Mouse (Mus musculus): ENCODE results near the gene Slc9a3r1. TPM values are rescaled to one million over a fixed set of nuclear protein-coding genes. Genes with fewer than 3 reads are reported as not detected.

Slc9a3r1 gene
- polyA plus RNA-seq, 1 experiment from 2014 or later, result 28.3 TPM

- no peaks in the 10 kb centered on the region for H3K36me3 ChIP-seq
- H3K27me3 ChIP-seq, result peaks cover 76% of the 10 kb centered on the region
- H3K4me3 ChIP-seq, result peak overlapping the region; percentile 59
- ATAC-seq (ENCODE audit: insufficient number of reproducible peaks, insufficient read depth, low FRiP score, low TSS enrichment, low read depth), result no peak
- peak overlapping the region; percentile 90 for H3K4me2 ChIP-seq
- no peak overlapping the region for H3K27ac ChIP-seq
- H3K9me3 ChIP-seq, result no peaks in the 10 kb centered on the region
- H3K4me1 ChIP-seq, result peaks cover 31% of the 10 kb centered on the region
- H3K9ac ChIP-seq, result peak overlapping the region; percentile 62
- 1% methylated on average over 9 of the region's 9 CpGs for WGBS
Measured at GRCm38 (mm10) chr11:115164976-115165374, 1.8 kb downstream of the Slc9a3r1 start.

- peaks cover 38% of the 10 kb centered on the region for H3K4me1 ChIP-seq
- no peak overlapping the region for H3K9ac ChIP-seq
- 77% methylated on average over 3 of the region's 3 CpGs for WGBS
- no peak overlapping the region for H3K4me2 ChIP-seq
- no peaks in the 10 kb centered on the region for H3K36me3 ChIP-seq
- no peak overlapping the region for H3K27ac ChIP-seq
- ATAC-seq (ENCODE audit: insufficient number of reproducible peaks, insufficient read depth, low FRiP score, low TSS enrichment, low read depth), result no peak
- H3K27me3 ChIP-seq, result peaks cover 77% of the 10 kb centered on the region
- no peaks in the 10 kb centered on the region for H3K9me3 ChIP-seq
- no peak overlapping the region for H3K4me3 ChIP-seq
Measured at GRCm38 (mm10) chr11:115166776-115167175, 3.6 kb downstream of the Slc9a3r1 start.

DNA sequence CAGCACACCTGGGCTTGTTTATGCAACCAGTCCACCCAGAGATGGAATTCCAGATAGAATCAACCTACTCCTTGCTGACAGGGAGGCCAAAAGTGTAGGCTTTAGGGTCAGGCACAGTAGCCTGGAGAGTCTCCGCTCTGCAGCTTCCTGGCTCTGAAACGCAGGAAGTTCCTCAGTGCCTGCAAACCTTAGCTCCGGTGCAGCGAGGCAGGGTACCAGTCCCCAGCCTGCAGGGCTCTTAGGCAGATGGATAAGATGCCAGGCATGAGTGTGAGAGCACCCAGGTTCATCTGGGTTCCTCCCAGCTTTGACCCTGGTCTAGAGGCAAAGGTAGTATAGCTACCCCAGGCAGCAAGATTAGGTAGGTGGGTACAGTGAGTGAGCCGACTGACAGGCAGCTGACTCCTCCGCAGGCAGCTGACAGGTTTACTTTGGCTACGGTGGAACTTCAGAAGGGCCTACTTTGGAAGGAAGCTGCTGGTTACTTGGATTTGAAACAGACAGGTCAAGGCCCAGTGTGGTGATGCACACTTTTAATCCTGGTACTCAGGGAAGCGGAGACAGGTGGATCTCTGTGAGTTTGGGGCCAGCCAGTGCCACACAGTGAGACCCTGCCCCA lies 4.6 kb downstream of the Slc9a3r1 start:
- Histone ChIP-seq H3K4me2 (no peak overlapping the region), H3K27ac (no peak overlapping the region), H3K9ac (0 out of 2 replicates have a peak overlapping the region, but pooled peaks have one; percentile 16), H3K27me3 (peaks cover 76% of the 10 kb centered on the region), H3K4me1 (peaks cover 38% of the 10 kb centered on the region), H3K4me3 (no peak overlapping the region), H3K36me3 (no peaks in the 10 kb centered on the region), H3K9me3 (no peaks in the 10 kb centered on the region)
- ATAC-seq (ENCODE audit: insufficient number of reproducible peaks, insufficient read depth, low FRiP score, low TSS enrichment, low read depth), result no peak
- 69% methylated on average over 8 of the region's 8 CpGs for WGBS

DNA sequence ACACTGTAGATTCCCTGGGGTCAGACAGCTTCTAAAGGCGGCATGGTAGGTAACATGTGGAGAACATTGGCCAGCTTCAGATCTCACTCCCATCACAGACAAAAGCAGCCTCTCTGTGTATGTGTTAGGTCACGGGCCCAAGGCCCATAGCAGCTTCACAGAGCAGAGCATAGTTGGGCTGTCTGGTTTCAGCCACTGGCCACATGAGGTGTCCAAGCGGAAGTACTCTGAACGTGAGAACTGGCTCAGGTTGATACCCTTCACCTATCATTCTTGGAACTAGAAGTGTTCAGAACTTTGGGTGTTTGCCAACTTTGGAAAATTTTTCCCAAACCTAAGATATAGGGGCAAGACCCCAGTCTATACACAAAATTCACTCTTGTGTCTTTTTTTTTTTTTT lies 6.3 kb downstream of the Slc9a3r1 start:
- no peak for ATAC-seq (ENCODE audit: insufficient number of reproducible peaks, insufficient read depth, low FRiP score, low TSS enrichment, low read depth)
- WGBS, result 80% methylated on average over 4 of the region's 4 CpGs
- no peak overlapping the region for H3K9ac ChIP-seq
- no peak overlapping the region for H3K4me3 ChIP-seq
- no peak overlapping the region for H3K4me2 ChIP-seq
- no peaks in the 10 kb centered on the region for H3K9me3 ChIP-seq
- H3K4me1 ChIP-seq, result peaks cover 41% of the 10 kb centered on the region
- H3K27ac ChIP-seq, result no peak overlapping the region
- no peaks in the 10 kb centered on the region for H3K36me3 ChIP-seq
- peaks cover 76% of the 10 kb centered on the region for H3K27me3 ChIP-seq

DNA sequence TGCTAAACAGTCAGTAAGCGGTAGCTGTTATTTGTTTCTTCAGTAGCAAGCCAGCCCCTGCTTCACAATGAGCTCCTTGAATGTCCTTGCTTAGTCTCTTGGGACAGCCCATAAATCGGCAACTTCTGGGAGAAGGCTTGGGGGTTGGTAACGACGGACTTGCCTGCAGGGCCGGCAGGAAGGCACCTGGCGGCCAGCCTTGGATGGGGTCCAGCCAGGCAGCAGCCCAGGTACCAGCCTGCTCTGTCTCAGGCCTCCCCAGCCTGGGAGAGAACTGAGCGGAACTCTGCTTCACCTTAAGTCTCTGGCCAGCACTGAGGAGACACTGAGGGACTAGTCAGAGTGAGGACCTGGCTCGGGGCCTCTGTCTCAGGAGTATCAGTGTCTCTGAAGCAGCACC lies 8.0 kb downstream of the Slc9a3r1 start:
- WGBS, result 35% methylated on average over 8 of the region's 8 CpGs
- Histone ChIP-seq H3K9me3 (no peaks in the 10 kb centered on the region), H3K4me3 (no peak overlapping the region), H3K27ac (no peak overlapping the region), H3K36me3 (no peaks in the 10 kb centered on the region), H3K4me2 (no peak overlapping the region), H3K27me3 (peaks cover 73% of the 10 kb centered on the region), H3K4me1 (peaks cover 50% of the 10 kb centered on the region), H3K9ac (0 out of 2 replicates have a peak overlapping the region, but pooled peaks have one; percentile 11)
- no peak for ATAC-seq (ENCODE audit: insufficient number of reproducible peaks, insufficient read depth, low FRiP score, low TSS enrichment, low read depth)

DNA sequence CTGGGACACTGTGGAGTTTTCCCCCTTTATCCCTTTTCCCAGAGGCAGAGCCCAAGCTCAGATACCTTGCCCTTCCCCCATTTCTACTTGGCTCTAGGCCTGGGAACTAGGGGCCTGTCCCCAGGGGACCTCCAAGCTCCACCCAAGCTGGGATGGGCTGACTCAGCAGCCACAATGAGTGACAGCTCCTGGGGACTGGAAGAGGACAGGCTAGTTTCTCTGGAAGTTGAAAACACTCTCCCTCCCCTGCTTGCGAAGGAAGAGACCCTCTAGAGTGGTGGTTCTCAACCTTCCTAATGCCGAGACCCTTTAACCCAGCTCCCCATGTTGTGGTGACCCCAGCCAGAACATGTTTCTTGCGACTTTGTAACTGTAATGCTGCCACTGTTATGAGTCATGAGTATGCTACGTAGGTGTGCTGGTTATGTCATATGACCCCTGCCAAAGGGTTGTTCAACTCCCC lies 9.7 kb downstream of the Slc9a3r1 start:
- Histone ChIP-seq H3K4me3 (no peak overlapping the region), H3K4me2 (peak overlapping the region; percentile 30)

GRCm38 (mm10) chr11:115173549-115174339 lies 10.6 kb downstream of the Slc9a3r1 start:
- Histone ChIP-seq H3K9me3 (no peaks in the 10 kb centered on the region), H3K36me3 (no peaks in the 10 kb centered on the region), H3K4me1 (peaks cover 70% of the 10 kb centered on the region), H3K27me3 (peaks cover 53% of the 10 kb centered on the region), H3K9ac (no peak overlapping the region), H3K27ac (peak overlapping the region; percentile 78), H3K4me2 (0 out of 2 replicates have a peak overlapping the region, but pooled peaks have one; percentile 22), H3K4me3 (no peak overlapping the region)
- peak; percentile 38; the same call in 1 of the 2 replicates for ATAC-seq (ENCODE audit: insufficient number of reproducible peaks, insufficient read depth, low FRiP score, low TSS enrichment, low read depth)
- 9% methylated on average over 16 of the region's 16 CpGs for WGBS

More for the DNA sequence above, 9.7 kb downstream of the Slc9a3r1 start:
- Histone ChIP-seq H3K36me3 (no peaks in the 10 kb centered on the region), H3K4me1 (peaks cover 66% of the 10 kb centered on the region), H3K27me3 (peaks cover 60% of the 10 kb centered on the region), H3K9ac (no peak overlapping the region), H3K27ac (peak overlapping the region; percentile 44; the same call in 1 of the 2 replicates), H3K9me3 (no peaks in the 10 kb centered on the region)
- 19% methylated on average over 4 of the region's 4 CpGs for WGBS
- no peak for ATAC-seq (ENCODE audit: insufficient number of reproducible peaks, insufficient read depth, low FRiP score, low TSS enrichment, low read depth)

DNA sequence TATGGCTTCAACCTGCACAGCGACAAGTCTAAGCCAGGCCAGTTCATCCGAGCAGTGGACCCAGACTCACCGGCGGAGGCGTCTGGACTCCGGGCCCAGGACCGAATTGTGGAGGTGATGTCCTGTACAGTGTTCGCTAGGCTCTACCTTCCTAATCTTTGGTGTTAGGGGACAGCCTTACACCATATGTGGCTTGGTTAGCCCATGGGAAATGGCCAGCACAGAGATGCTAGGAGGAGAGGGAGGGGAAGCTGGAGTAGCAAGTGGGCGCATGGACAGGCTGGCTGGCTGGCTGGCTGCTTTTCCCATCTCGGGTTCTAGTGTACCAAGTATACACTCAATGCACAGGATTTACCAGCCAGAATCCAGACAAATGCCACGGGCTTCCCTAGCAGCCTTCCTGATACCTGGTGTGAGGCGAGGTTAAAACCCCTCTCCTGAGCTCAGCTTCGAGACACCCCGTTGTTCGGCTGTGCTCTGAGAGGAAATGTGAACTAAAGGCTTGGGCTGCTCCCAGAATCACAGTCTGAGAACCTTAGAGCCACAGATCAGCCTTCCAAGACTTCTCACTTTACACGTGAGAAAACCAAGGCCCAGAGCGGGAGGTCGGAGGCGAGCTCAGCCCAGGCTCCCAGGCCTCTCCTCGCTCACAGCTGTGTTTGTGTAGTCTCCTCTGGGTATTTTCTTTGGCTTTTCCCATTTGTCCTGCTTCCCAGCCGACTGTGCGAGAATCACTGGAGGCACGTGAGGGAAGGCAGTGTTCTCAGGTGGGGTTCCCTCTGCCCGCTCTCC lies 13.5 kb downstream of the Slc9a3r1 start:
- peak overlapping the region; percentile 64 for H3K27ac ChIP-seq
- ATAC-seq (ENCODE audit: insufficient number of reproducible peaks, insufficient read depth, low FRiP score, low TSS enrichment, low read depth), result no peak
- peaks cover 45% of the 10 kb centered on the region for H3K27me3 ChIP-seq
- H3K9me3 ChIP-seq, result no peaks in the 10 kb centered on the region
- H3K9ac ChIP-seq, result no peak overlapping the region
- WGBS, result 56% methylated on average over 24 of the region's 24 CpGs
- no peak overlapping the region for H3K4me3 ChIP-seq
- H3K4me2 ChIP-seq, result no peak overlapping the region
- H3K36me3 ChIP-seq, result no peaks in the 10 kb centered on the region
- peaks cover 63% of the 10 kb centered on the region for H3K4me1 ChIP-seq

GRCm38 (mm10) chr11:115177559-115178195 lies 14.5 kb downstream of the Slc9a3r1 start:
- no peak for ATAC-seq (ENCODE audit: insufficient number of reproducible peaks, insufficient read depth, low FRiP score, low TSS enrichment, low read depth)
- 39% methylated on average over 10 of the region's 10 CpGs for WGBS
- 0 out of 2 replicates have a peak overlapping the region, but pooled peaks have one; percentile 22 for H3K9ac ChIP-seq
- H3K4me3 ChIP-seq, result no peak overlapping the region
- peaks cover 35% of the 10 kb centered on the region for H3K27me3 ChIP-seq
- no peaks in the 10 kb centered on the region for H3K9me3 ChIP-seq
- H3K27ac ChIP-seq, result no peak overlapping the region; the same call in 1 of the 2 replicates
- H3K4me2 ChIP-seq, result 0 out of 2 replicates have a peak overlapping the region, but pooled peaks have one; percentile 2
- H3K36me3 ChIP-seq, result no peaks in the 10 kb centered on the region
- peaks cover 52% of the 10 kb centered on the region for H3K4me1 ChIP-seq

- no peak overlapping the region for H3K4me2 ChIP-seq
- no peak overlapping the region for H3K27ac ChIP-seq
- H3K4me1 ChIP-seq, result peaks cover 41% of the 10 kb centered on the region
- no peaks in the 10 kb centered on the region for H3K36me3 ChIP-seq
- H3K27me3 ChIP-seq, result peaks cover 24% of the 10 kb centered on the region
- no peak overlapping the region for H3K9ac ChIP-seq
- no peaks in the 10 kb centered on the region for H3K9me3 ChIP-seq
- no peak for ATAC-seq (ENCODE audit: insufficient number of reproducible peaks, insufficient read depth, low FRiP score, low TSS enrichment, low read depth)
- H3K4me3 ChIP-seq, result no peak overlapping the region
- WGBS, result 57% methylated on average over 2 of the region's 2 CpGs
Measured at GRCm38 (mm10) chr11:115178766-115179165, 15.6 kb downstream of the Slc9a3r1 start.

DNA sequence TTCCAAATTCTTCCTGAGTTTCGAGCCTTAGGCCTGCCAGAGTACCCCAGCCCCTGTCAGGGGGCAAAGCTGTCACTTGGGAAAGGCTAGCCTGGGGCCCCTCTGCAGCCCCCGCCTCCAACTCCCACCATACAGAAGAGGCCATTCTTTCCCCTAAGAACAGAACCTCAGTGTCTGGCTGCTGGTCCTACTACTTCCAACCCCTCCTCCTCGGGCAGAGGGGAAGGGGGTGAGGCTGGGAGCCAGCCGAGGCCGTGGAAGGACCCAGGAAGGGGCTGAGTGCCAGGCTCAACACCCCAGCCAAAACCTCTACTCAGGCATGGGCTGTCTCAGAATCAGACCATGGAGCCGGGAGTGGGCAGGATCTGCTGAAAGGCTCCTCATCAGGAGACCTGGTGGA lies 16.1 kb downstream of the Slc9a3r1 start:
- H3K27me3 ChIP-seq, result peaks cover 20% of the 10 kb centered on the region
- H3K4me1 ChIP-seq, result peaks cover 37% of the 10 kb centered on the region
- no peaks in the 10 kb centered on the region for H3K36me3 ChIP-seq
- WGBS, result 38% methylated on average over 6 of the region's 6 CpGs
- H3K27ac ChIP-seq, result no peak overlapping the region
- H3K4me3 ChIP-seq, result no peak overlapping the region
- H3K9me3 ChIP-seq, result no peaks in the 10 kb centered on the region
- H3K9ac ChIP-seq, result no peak overlapping the region
- H3K4me2 ChIP-seq, result no peak overlapping the region
- ATAC-seq (ENCODE audit: insufficient number of reproducible peaks, insufficient read depth, low FRiP score, low TSS enrichment, low read depth), result no peak

All from embryonic facial prominence, embryonic 13.5 days (tissue).